18 mouse cellular contexts compared by ENCODE assay signal in genomic region chr14:103475312-103475711, GRCm38 (mm10). TPM values are rescaled to one million over a fixed set of nuclear protein-coding genes. Genes with fewer than 3 reads are reported as not detected.
"Had no signal": no experiment of that assay in that cellular context is flagged by ENCODE, and none has a peak within 500 bp of the region (broad histone marks: within the 10 kb centered on the region; RNA-seq: fewer than 3 reads in every experiment).

No protein-coding gene starts in this region.

- DNase-seq: kidney, adult 9 months; kidney, postnatal 25 days; liver; lung, adult 2 months; lung, postnatal 36 days; retina, postnatal 1 day; right cerebral cortex, postnatal 4 days; thymus, adult 2 months; thymus, postnatal 25 days had no signal

- ATAC-seq: intestine, embryonic 16.5 days; lung, postnatal 0 days; midbrain, embryonic 15.5 days had no signal

- H3K4me3 ChIP-seq: layer of hippocampus, adult 2 months; limb, embryonic 12.5 days; midbrain, embryonic 15.5 days; neural tube, embryonic 12.5 days; stomach, embryonic 15.5 days had no signal

- H3K9me3 ChIP-seq: limb, embryonic 12.5 days; midbrain, embryonic 15.5 days; neural tube, embryonic 12.5 days; stomach, embryonic 15.5 days had no signal

- H3K4me1 ChIP-seq: limb, embryonic 12.5 days had no signal

- H3K27me3 ChIP-seq: limb, embryonic 12.5 days; midbrain, embryonic 15.5 days; neural tube, embryonic 12.5 days; stomach, embryonic 15.5 days had no signal

- H3K4me2 ChIP-seq: limb, embryonic 12.5 days; midbrain, embryonic 15.5 days; neural tube, embryonic 12.5 days; stomach, embryonic 15.5 days had no signal

- H3K36me3 ChIP-seq: limb, embryonic 12.5 days; midbrain, embryonic 15.5 days; neural tube, embryonic 12.5 days; stomach, embryonic 15.5 days had no signal

- H3K9ac ChIP-seq: limb, embryonic 12.5 days; liver, embryonic 14.5 days; midbrain, embryonic 15.5 days; neural tube, embryonic 12.5 days; stomach, embryonic 15.5 days had no signal

- H3K27ac ChIP-seq: layer of hippocampus, adult 2 months; limb, embryonic 12.5 days; liver, embryonic 14.5 days; midbrain, embryonic 15.5 days; neural tube, embryonic 12.5 days; stomach, embryonic 15.5 days had no signal

RNA-seq across cellular contexts. Expression of gene Scel, which starts 37.8 kb away (rescaled TPM):
- polyA plus RNA-seq: testis, adult 2 months had no signal
